Mouse (Mus musculus): ENCODE measurements around the gene Fam168b. TPM values are rescaled to one million over a fixed set of nuclear protein-coding genes. Genes with fewer than 3 reads are reported as not detected.
A peak's percentile ranks its signal among the peaks of the same experiment; 100 is the strongest.

Fam168b gene
- polyA plus RNA-seq, 1 experiment from 2014 or later = 143 TPM

DNA sequence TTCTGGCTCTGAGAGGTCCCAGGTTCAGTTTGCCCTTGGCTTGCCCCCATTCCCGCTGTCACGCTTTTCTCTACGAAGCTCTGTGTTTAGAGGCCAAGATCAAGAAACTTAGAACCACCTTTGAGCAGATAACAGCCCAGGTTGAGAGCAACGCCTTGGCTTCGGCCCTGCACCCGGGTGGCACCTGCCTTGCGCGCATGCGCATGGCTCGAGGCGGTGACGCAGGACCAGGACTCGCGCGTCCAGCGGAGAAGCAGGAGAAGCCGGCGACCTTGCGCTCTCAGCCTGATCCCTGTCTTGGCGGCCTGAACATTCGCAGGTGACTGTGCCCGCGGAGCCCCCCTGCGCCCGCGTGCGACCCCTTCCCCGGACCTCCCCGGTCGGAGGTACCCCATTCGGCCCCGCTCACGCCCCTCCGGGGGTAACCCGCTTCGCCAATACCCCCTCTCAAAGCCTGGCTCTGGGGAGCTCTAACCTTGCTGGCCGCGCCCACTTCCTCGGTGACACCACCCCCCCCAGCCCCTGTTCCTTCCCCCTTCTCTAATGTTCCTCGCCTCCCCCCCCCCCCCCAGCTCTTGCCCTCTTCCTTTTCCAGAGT, 7.0 kb upstream of the Fam168b start, which contains the start of gene Plekhb2:
Gene Plekhb2, plus strand, starts transcription at position 232 of the 598 bp plus-strand sequence.
- Histone ChIP-seq H3K4me2 (replicated peaks) (peak within 1 kb of the TSS; percentile 65), H3K27ac (peak within 1 kb of the TSS; percentile 77), H3K9me3 (no peaks in the 10 kb centered on the region), H3K4me3 (replicated peaks) (peak within 1 kb of the TSS; percentile 81), H3K4me1 (replicated peaks) (peaks cover 36% of the 10 kb centered on the region), H3K27me3 (no peaks in the 10 kb centered on the region), H3K9ac (replicated peaks) (peak within 1 kb of the TSS; percentile 90), H3K36me3 (no peaks in the 10 kb centered on the region)
- under 1% methylated on average over 38 of the region's 40 CpGs for WGBS
- peak; percentile 88 for ATAC-seq

DNA sequence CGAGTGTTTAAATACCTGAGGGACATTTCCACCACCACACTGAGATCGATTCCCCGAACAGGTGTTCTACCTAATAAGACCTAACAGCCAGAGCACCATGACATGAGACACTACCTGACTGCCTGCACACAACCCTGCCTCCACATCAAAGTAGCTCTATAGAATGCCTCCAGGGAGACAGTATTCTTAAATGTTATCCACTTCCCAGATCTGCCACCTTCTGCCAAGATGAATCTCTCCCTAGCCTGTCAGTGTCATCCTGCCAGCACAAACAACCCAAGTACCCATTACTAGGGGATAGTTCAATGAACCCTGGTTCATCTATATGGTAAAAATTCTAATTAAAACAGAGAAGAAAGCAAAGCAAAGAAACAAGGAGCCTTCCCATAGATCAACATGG, 4.2 kb upstream of the Fam168b start:
- Histone ChIP-seq H3K36me3 (no peaks in the 10 kb centered on the region), H3K9me3 (no peaks in the 10 kb centered on the region), H3K27me3 (no peaks in the 10 kb centered on the region), H3K4me2 (replicated peaks) (no peak overlapping the region), H3K4me3 (replicated peaks) (no peak overlapping the region), H3K4me1 (replicated peaks) (peaks cover 29% of the 10 kb centered on the region), H3K9ac (replicated peaks) (no peak overlapping the region), H3K27ac (no peak overlapping the region)
- ATAC-seq = no peak
- 90% methylated on average over 3 of the region's 3 CpGs for WGBS

DNA sequence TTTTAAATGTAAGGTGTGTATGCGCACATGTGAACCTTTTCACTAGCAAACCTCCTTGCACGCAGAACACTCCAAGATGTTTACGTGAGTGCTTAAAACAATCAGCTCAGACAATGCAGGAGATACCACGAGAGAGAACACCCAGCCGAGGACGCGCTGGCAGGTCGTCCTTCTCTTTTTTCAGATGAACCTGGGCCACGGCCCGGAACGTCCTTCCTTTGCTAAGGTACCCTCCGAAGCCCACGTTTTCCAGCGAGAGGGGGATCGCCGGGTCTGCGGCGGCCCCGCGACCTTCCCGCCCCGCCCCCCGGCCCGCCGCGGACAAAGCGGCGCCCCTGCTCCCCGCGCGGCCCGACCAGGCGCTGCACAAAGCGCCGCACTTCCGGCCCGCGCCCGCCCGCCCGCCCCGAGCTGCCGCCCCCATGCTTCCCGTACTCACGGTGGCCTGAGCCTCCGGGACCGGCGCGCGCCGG, 440 bp downstream of the Fam168b start:
- peak; percentile 94 for ATAC-seq
- Histone ChIP-seq H3K27me3 (no peaks in the 10 kb centered on the region), H3K4me2 (replicated peaks) (peak overlapping the region; percentile 91), H3K4me1 (replicated peaks) (peaks cover 43% of the 10 kb centered on the region), H3K9me3 (no peaks in the 10 kb centered on the region), H3K9ac (replicated peaks) (peak overlapping the region; percentile 93), H3K4me3 (replicated peaks) (peak overlapping the region; percentile 70), H3K36me3 (peaks cover 4% of the 10 kb centered on the region; the same call in 1 of the 2 replicates), H3K27ac (peak overlapping the region; percentile 97)
- under 1% methylated on average over 34 of the region's 51 CpGs for WGBS

DNA sequence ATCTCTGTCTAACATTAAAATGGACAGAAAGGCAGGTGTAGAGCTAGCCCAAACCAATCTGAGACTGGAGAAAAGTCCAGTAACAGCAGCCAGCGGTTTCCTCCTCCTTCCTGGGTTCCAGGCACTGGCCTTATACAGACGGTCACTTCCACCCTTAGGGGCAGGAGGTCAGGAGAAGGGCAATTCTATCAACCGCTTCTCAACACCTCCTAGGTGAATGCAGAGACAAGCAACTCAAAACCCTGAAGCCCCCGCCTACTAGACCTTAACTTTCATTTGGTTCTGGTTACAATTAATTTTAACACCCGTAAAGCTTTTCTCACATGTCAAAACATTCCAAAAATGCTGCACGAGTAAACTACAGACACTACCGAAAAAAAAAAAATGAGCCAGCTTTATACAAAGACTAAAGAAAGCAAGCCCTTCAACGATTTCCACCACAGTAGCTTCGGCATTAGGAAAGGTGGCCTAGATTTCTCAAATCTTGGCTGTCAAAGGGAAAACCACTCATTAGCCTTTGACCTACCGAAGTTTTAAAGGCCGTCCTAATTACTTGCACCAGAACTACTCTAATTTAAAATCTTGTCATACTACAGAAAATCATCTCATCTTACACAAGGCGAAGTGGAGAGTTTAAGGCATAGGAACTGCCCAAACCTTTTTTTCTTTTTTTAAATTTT, 1.0 kb downstream of the Fam168b start:
- peak overlapping the region; percentile 70 for H3K4me3 ChIP-seq (replicated peaks)
- no peaks in the 10 kb centered on the region for H3K27me3 ChIP-seq
- peak overlapping the region; percentile 91 for H3K4me2 ChIP-seq (replicated peaks)
- H3K27ac ChIP-seq = peak overlapping the region; percentile 97
- H3K9ac ChIP-seq (replicated peaks) = peak overlapping the region; percentile 93
- 2% methylated on average over 12 of the region's 12 CpGs for WGBS
- ATAC-seq = no peak
- H3K9me3 ChIP-seq = no peaks in the 10 kb centered on the region
- H3K36me3 ChIP-seq = peaks cover 4% of the 10 kb centered on the region; the same call in 1 of the 2 replicates
- peaks cover 49% of the 10 kb centered on the region for H3K4me1 ChIP-seq (replicated peaks)

DNA sequence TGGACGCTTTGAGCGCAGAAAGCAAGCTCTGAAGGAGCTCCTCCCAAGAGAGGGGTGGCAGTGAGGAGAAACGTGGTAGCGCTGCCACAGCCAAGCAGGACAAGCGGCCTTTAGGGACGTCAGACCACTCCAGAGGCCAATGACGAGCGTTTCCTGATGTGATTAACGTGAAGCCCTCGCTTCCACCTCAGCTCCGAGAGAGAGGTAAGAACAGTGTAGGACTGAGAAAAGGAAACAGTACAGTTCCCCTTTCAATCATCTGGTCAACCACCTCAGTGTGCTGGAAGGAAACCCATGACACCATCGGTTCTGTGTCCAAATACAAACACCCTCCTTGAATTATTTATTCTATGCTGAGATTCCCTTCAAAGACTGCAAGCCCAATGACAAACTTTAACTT, 3.6 kb downstream of the Fam168b start:
- Histone ChIP-seq H3K4me2 (replicated peaks) (peak overlapping the region; percentile 24), H3K27ac (no peak overlapping the region), H3K9me3 (no peaks in the 10 kb centered on the region), H3K36me3 (peaks cover 23% of the 10 kb centered on the region), H3K9ac (replicated peaks) (no peak overlapping the region), H3K27me3 (no peaks in the 10 kb centered on the region), H3K4me1 (replicated peaks) (peaks cover 57% of the 10 kb centered on the region), H3K4me3 (replicated peaks) (peak overlapping the region; percentile 5; the same call in 1 of the 2 replicates)
- no peak for ATAC-seq
- 69% methylated on average over 12 of the region's 12 CpGs for WGBS

DNA sequence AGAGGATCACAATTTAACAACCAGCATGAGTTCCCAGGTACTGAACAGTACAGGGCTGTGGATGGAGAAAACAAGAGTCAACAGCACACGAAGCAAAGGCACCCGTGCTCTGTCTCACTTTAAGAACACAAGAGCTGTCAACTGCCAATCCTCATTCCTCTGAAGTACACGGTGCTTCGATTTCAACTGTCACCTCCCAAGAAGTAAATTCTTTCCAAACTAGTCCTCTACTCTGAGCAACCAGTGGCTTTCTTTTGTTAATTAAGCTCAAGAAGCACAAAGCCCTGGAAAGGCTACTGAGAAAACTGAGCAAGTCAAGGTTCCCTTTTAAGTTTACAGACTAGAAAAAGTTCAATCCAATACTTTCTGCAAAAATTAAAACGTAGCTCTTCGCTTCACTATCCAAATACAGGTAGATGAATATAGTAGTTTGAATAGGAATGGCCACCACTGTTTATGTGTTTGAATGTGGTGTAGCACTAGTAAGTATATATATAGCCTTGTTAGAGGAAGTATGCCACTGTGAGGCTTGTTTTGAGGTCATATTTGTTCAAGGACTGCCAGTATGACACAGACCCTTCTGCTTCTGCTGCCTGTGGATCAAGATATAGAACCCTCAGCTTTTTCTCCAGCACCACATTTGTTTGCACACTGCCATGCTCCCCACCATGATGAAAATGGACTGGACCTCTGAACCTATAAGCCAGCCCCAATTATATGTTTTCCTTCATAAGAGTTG, 4.7 kb downstream of the Fam168b start:
- Histone ChIP-seq H3K9ac (replicated peaks) (no peak overlapping the region), H3K4me3 (replicated peaks) (no peak overlapping the region)

DNA sequence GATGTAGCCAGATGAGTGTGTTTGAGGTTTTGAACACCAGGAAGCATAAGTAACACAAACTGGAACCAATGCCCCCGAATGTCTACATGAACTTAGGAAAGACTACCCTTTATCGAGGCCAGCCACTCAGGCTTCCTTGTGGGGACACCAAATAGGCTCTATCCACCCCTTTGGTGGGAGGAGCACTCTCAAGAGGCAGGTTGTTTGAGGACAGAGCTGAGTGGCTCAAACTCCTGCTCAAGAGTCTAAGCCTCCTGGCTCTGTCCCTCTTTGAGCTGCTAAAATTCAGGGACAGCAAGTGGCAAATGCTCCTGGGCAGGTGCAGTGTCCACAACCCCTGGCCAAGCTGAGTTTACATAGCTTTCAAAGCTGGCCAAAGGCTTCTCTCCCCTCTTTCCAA, 8.0 kb downstream of the Fam168b start:
- no peak overlapping the region for H3K27ac ChIP-seq
- no peak overlapping the region for H3K4me2 ChIP-seq (replicated peaks)
- 82% methylated on average over 2 of the region's 2 CpGs for WGBS
- peaks cover 40% of the 10 kb centered on the region for H3K4me1 ChIP-seq (replicated peaks)
- no peaks in the 10 kb centered on the region for H3K9me3 ChIP-seq
- peaks cover 42% of the 10 kb centered on the region for H3K36me3 ChIP-seq
- 0 out of 2 replicates have a peak overlapping the region, but pooled peaks have one; percentile 3 for H3K9ac ChIP-seq (replicated peaks)
- no peaks in the 10 kb centered on the region for H3K27me3 ChIP-seq
- no peak for ATAC-seq
- H3K4me3 ChIP-seq (replicated peaks) = no peak overlapping the region

More for the DNA sequence above, 4.7 kb downstream of the Fam168b start:
- Histone ChIP-seq H3K27ac (no peak overlapping the region), H3K36me3 (peaks cover 28% of the 10 kb centered on the region), H3K27me3 (no peaks in the 10 kb centered on the region), H3K4me2 (replicated peaks) (no peak overlapping the region), H3K9me3 (no peaks in the 10 kb centered on the region), H3K4me1 (replicated peaks) (peaks cover 51% of the 10 kb centered on the region)
- 54% methylated on average over 6 of the region's 6 CpGs for WGBS
- ATAC-seq = no peak

DNA sequence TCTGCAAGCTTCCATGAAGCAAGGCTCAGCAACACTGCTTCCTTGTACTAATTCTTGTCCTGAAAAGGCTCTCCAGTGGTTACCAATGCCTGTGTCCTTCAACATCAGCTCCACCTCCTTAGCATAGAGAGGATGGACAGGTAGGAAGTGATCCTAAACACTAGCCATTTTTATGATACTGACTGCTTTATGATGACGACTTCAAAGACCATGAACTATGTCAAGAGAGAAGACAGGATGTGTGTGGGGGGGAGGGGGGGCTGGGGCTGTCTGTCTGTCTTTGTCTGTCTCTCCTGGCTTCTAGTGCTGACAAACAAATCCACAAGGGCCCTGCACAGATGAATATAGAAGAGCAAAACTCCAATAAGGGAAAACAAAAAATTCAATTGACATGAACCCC, 11.5 kb downstream of the Fam168b start:
- H3K4me1 ChIP-seq (replicated peaks) = peaks cover 14% of the 10 kb centered on the region
- WGBS = 93% methylated on average over 1 of the region's 1 CpGs

DNA sequence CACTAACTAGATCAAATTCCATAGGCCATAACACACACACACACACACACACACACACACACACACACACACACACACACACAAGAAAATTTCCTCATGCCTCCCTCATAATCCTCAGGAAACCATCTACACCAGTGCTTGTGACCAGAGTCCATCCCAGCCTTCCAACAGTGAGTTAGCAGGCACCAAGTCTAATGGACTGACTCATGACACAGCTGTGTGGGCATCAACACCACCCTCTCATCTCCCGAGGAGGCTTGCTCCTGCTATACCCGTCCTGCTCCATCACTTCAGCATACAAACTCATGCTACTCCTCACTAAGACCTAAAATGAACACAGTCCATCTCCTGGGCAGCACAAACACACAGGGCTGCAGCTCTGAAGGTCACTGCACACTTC, 11.9 kb downstream of the Fam168b start:
- Histone ChIP-seq H3K36me3 (peaks cover 58% of the 10 kb centered on the region), H3K9ac (replicated peaks) (no peak overlapping the region), H3K27me3 (no peaks in the 10 kb centered on the region), H3K4me2 (replicated peaks) (no peak overlapping the region), H3K4me1 (replicated peaks) (peaks cover 10% of the 10 kb centered on the region), H3K27ac (no peak overlapping the region), H3K4me3 (replicated peaks) (no peak overlapping the region), H3K9me3 (no peaks in the 10 kb centered on the region)
- ATAC-seq = no peak
- 78% methylated on average over 2 of the region's 2 CpGs for WGBS

More for the DNA sequence above, 11.5 kb downstream of the Fam168b start:
- no peak overlapping the region for H3K4me2 ChIP-seq (replicated peaks)
- no peak for ATAC-seq
- H3K4me3 ChIP-seq (replicated peaks) = no peak overlapping the region
- H3K36me3 ChIP-seq = peaks cover 58% of the 10 kb centered on the region
- no peaks in the 10 kb centered on the region for H3K9me3 ChIP-seq
- no peak overlapping the region for H3K27ac ChIP-seq
- H3K9ac ChIP-seq (replicated peaks) = no peak overlapping the region
- no peaks in the 10 kb centered on the region for H3K27me3 ChIP-seq

DNA sequence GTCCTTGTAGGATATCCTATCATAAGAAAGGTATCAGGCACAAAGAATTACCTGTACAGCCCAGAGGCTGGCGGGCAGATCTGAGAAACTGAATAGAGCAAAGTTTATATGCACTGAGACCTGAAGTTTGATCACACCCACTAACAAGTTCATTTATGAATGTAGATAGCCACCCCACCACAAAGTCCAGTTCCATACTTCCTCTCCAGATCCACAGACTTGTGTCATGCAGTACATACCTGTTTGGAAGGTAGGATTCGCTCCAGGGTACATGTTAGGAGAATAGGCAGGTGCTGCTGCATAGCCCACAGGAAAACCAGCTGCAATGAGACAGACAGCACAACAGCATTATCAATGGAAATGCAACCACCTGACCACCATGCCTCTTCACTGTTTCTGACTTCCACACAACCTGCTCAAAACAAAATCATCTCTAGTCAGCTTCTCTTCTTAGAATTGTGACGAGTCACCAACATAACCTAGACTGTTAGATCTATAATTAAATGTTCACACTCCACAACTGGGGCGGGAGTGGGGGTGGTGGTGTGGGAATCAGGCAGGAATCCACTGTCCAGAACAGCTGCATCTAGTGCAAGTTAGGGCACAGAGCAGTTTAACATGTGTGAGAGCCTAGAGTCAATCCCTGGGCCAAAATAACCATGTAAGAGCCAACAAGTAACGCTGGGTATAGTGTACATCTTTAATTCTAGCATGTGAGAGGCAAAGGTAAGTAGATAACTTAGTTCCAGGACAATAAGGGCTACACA, 14.2 kb downstream of the Fam168b start:
- peaks cover 59% of the 10 kb centered on the region for H3K36me3 ChIP-seq
- ATAC-seq = no peak
- no peak overlapping the region for H3K9ac ChIP-seq (replicated peaks)
- H3K4me1 ChIP-seq (replicated peaks) = peaks cover 9% of the 10 kb centered on the region; the same call in 1 of the 2 replicates
- H3K4me2 ChIP-seq (replicated peaks) = no peak overlapping the region
- no peaks in the 10 kb centered on the region for H3K27me3 ChIP-seq
- H3K27ac ChIP-seq = no peak overlapping the region
- no peaks in the 10 kb centered on the region for H3K9me3 ChIP-seq
- 95% methylated on average over 5 of the region's 5 CpGs for WGBS
- H3K4me3 ChIP-seq (replicated peaks) = no peak overlapping the region

DNA sequence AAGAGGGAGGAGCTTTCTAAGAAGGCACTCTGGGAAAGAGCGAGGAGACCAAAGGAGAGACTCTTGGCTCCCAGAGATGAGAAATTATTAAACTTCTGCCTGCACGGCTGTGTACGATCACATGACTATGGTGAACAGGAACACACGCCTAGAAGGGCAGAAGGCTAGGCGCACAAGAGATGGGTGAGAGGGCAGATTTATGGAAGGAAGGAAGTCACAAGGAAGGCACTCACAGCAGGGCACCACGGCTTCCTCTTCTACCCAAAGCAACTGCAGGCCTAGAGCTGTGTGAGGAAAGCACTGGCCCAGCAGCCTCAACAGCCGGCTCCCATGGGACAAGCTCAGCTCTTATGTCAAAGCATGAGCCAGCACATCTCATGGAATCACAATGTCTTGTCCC, 15.0 kb downstream of the Fam168b start:
- Histone ChIP-seq H3K9ac (replicated peaks) (no peak overlapping the region), H3K4me3 (replicated peaks) (no peak overlapping the region), H3K4me1 (replicated peaks) (peaks cover 9% of the 10 kb centered on the region; the same call in 1 of the 2 replicates), H3K9me3 (no peaks in the 10 kb centered on the region), H3K27ac (no peak overlapping the region), H3K36me3 (peaks cover 62% of the 10 kb centered on the region), H3K27me3 (no peaks in the 10 kb centered on the region), H3K4me2 (replicated peaks) (no peak overlapping the region)
- ATAC-seq = no peak
- 84% methylated on average over 7 of the region's 7 CpGs for WGBS

All from midbrain, embryonic 13.5 days (tissue).